Mouse (Mus musculus) A20 (cell line): ENCODE data around the gene Tceal5.

Experiments used
- DNase-seq: peaks from one replicate; pipeline ENCODE4 v3.0.0-alpha.2; 2011; ENCODE audit warnings: low read depth, low spot score

Gene Tceal5

GRCm38 (mm10) chrX:136172118-136172551 is 31.5 kb downstream of the Tceal5 start, which contains the start of gene Tceal8:
Gene Tceal8 (minus strand): TSS chrX:136172342.
- no peak for DNase-seq

GRCm38 (mm10) chrX:136171189-136172117 is 32.2 kb downstream of the Tceal5 start:
- DNase-seq, result no peak

- DNase-seq, result no peak
Observed at GRCm38 (mm10) chrX:136170625-136171024, 33.1 kb downstream of the Tceal5 start.
